Mouse (Mus musculus) limb, embryonic 14.5 days (tissue): ENCODE measurements at regions not wholly inside any gene's neighbourhood (a gene's known extent, or its start where the extent isn't known, plus 50 kb on each side); places are given as distances from the start of the nearest gene placed in this dataset.
"Not testable (repeated sequence)": the region's sequence is repeated elsewhere in the genome, so short reads cannot be mapped to it uniquely, and the experiment has no call there.

Experiments used
- ATAC-seq: fragments of 200-750 bp; cut with Nextera tagmentation; 2 replicates; pipeline ENCODE4 v1.8.0; 2017; ENCODE audit warnings: low read depth, moderate number of reproducible peaks, moderate TSS enrichment; ENCODE audit not compliant: low FRiP score
- DNase-seq: peaks from one replicate; pipeline ENCODE4 v3.0.0-alpha.2; 2015; ENCODE audit warnings: low spot score
- H3K27ac ChIP-seq: fragments of 300-500 bp; sonication (generic); replicated peaks from 2 replicates; pipeline ENCODE4 v1.5.1; 2014; ENCODE audit warnings: low read depth, mild to moderate bottlenecking, low read length, moderate library complexity, mixed read lengths
- H3K27me3 ChIP-seq: fragments of 300-500 bp; sonication (generic); 2 replicates; pipeline ENCODE4 v1.6.1; 2014; ENCODE audit warnings: low read length, mixed read lengths; ENCODE audit not compliant: control insufficient read depth, insufficient read depth
- H3K36me3 ChIP-seq: fragments of 300-500 bp; sonication (generic); 2 replicates; pipeline ENCODE4 v1.6.1; 2014; ENCODE audit warnings: mild to moderate bottlenecking, low read length, moderate library complexity, mixed read lengths; ENCODE audit not compliant: control insufficient read depth, insufficient read depth
- H3K4me1 ChIP-seq: fragments of 300-500 bp; sonication (generic); 2 replicates; pipeline ENCODE4 v1.6.1; 2014; ENCODE audit warnings: antibody characterized with exemption, low read length, mixed read lengths; ENCODE audit not compliant: control insufficient read depth, insufficient read depth
- H3K4me2 ChIP-seq: fragments of 300-500 bp; sonication (generic); replicated peaks from 2 replicates; pipeline ENCODE4 v1.6.1; 2014; ENCODE audit warnings: low read depth, mild to moderate bottlenecking, low read length, moderate library complexity; ENCODE audit not compliant: severe bottlenecking
- H3K4me3 ChIP-seq: fragments of 300-500 bp; sonication (generic); replicated peaks from 2 replicates; pipeline ENCODE4 v1.5.1; 2014; ENCODE audit warnings: low read length
- H3K9ac ChIP-seq: fragments of 300-500 bp; sonication (generic); 2 replicates; pipeline ENCODE4 v1.6.1; 2014; ENCODE audit warnings: mild to moderate bottlenecking, low read depth, low read length, moderate library complexity; ENCODE audit not compliant: severe bottlenecking
- H3K9me3 ChIP-seq: fragments of 300-500 bp; sonication (generic); 2 replicates; pipeline ENCODE4 v1.6.1; 2016; ENCODE audit warnings: low read length; ENCODE audit not compliant: control insufficient read depth
- POLR2A ChIP-seq: fragments of 200-500 bp; IDR thresholded peaks from 2 replicates; pipeline ENCODE4 v1.8.0; 2012; ENCODE audit warnings: inconsistent platforms, mild to moderate bottlenecking, moderate library complexity, borderline replicate concordance; ENCODE audit not compliant: insufficient read depth, insufficient read length; ENCODE audit errors: extremely low read depth
- WGBS: fragments of 180-500 bp; shearing (Covaris S2); extraction: QIAGEN DNeasy Blood & Tissue Kit; methylation state at CpG from one replicate; pipeline ENCODE4 v1.1.7; 2014; 5-methylcytosine and 5-hydroxymethylcytosine counted together

DNA sequence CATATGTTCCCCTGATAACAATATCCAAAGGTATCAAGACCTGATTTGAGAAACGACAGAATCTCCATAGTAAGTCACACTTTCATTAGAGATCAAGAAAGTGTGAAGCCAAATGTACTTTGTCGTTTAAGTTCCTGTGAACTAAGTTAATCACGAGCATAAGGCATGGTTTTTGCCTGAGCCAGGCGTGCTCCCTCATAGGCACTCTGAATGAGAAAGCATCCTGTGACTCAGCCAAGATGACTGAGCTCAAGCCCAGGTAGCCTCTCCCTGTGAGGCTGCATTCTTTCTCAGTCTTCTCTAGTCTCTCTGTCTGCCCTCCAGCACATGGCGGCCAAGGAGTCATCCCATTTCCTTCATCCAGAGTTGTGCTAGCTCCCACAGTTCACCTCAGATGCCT lies 1154.9 kb downstream of the Sorcs3 start:
- Histone ChIP-seq H3K9me3 (no peaks in the 10 kb centered on the region), H3K36me3 (no peaks in the 10 kb centered on the region), H3K27me3 (no peaks in the 10 kb centered on the region), H3K4me2 (no peak overlapping the region), H3K4me3 (no peak overlapping the region), H3K27ac (no peak overlapping the region), H3K4me1 (no peaks in the 10 kb centered on the region), H3K9ac (no peak overlapping the region)
- whole genome bisulfite sequencing, result 65% methylated on average over 5 of the region's 5 CpGs
- DNase-seq (no peak), ATAC-seq (no peak)
- TF ChIP-seq POLR2A, result no peak

DNA sequence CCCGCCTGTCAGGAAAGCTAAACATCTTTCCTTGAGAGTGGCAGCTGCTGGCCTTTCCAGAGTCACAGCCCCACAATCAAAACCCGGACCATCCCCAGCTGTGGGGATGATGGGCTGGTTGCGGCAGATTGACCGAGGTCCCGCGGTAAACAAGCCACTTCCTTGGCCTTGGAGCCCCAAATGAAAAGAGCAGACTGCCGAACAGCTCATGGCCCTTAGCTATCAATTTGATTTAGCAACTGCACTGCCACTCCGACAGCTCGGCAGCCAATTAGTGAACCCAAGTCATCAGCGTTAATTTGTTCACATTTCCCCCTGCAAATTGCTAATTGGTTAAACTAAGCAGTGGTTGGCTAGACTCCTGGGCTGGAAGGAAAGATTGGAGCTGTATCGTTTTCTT lies 1155.3 kb downstream of the Sorcs3 start:
- not testable (repeated sequence) for H3K4me2 ChIP-seq, H3K9ac ChIP-seq, H3K27me3 ChIP-seq, H3K9me3 ChIP-seq, H3K4me1 ChIP-seq, H3K4me3 ChIP-seq, H3K36me3 ChIP-seq, H3K27ac ChIP-seq, DNase-seq, ATAC-seq
- WGBS, result 52% methylated on average over 10 of the region's 11 CpGs

DNA sequence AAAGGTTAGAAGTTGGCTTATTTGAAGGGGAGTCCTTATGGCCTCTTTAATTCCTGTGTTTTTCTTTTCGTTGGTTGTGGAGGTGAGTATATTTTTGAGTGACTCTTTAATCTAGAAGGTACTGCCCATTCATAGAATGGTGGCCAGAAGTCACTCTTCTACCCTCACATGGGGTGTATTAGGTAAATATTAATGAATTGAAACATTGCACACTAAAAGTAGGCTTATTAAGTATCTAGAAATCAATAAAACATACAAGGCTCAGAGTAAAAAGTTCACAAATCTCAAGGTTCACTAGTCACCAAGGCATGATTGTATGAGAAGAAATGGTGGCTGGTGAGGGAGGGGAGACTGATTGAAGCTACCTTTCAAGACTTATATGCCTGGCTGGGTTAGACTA lies 1167.1 kb downstream of the Sorcs3 start:
- Histone ChIP-seq H3K4me2 (no peak overlapping the region), H3K9ac (no peak overlapping the region), H3K9me3 (no peaks in the 10 kb centered on the region), H3K4me1 (no peaks in the 10 kb centered on the region), H3K4me3 (no peak overlapping the region), H3K27me3 (no peaks in the 10 kb centered on the region), H3K36me3 (no peaks in the 10 kb centered on the region), H3K27ac (no peak overlapping the region)
- TF ChIP-seq POLR2A, result no peak
- no peak for ATAC-seq
- DNase-seq, result no peak
- WGBS, result 67% methylated on average over 1 of the region's 1 CpGs

DNA sequence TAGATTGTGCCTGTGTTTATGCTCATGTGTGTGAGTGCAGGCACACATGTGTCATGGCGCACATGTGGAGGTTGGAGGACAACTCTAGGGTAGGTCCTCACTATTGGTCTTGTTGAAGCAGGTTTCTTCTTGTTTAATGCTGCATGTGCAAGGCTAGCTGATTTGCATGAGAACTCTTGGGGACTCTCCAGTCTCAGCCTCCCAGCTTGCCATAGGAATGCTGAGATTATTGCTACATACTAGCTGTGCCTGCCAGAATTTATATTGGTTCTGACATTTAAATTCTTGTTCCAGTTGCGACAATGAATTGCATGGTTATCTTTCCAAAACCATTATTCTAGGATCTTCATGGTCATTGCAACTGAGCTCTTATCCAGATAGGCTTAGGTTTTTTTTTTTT lies 1168.5 kb downstream of the Sorcs3 start:
- 89% methylated on average over 2 of the region's 2 CpGs for WGBS

DNA sequence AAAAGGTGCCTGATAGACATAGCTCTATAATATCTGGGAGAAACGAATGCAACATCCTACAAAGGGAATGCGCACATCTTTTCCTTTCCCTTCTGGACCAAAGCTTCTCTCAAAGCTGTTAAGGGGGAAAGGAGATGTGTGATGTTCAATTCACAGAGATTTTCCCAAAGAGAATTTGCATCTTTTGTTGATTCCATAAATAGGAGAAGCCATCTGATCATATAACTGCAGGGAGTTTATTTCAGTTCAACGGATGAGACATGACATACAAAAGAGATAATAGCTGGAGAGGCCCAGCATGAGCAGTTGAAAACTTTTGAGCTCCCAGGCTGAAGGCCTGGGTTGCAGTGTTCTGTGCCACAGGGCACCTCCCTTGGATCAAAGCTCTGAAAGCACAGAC lies 1169.1 kb downstream of the Sorcs3 start:
- 88% methylated on average over 3 of the region's 3 CpGs for WGBS
- no peaks in the 10 kb centered on the region for H3K9me3 ChIP-seq
- no peak overlapping the region for H3K27ac ChIP-seq
- no peaks in the 10 kb centered on the region for H3K27me3 ChIP-seq
- no peaks in the 10 kb centered on the region for H3K36me3 ChIP-seq
- no peak for ATAC-seq
- no peak overlapping the region for H3K4me2 ChIP-seq
- no peak overlapping the region for H3K4me3 ChIP-seq
- no peak for DNase-seq
- no peak overlapping the region for H3K9ac ChIP-seq
- TF ChIP-seq POLR2A, result no peak
- no peaks in the 10 kb centered on the region for H3K4me1 ChIP-seq

More for the DNA sequence above, 1168.5 kb downstream of the Sorcs3 start:
- Histone ChIP-seq H3K36me3 (no peaks in the 10 kb centered on the region), H3K4me1 (no peaks in the 10 kb centered on the region), H3K27me3 (no peaks in the 10 kb centered on the region), H3K9ac (no peak overlapping the region), H3K4me2 (no peak overlapping the region), H3K4me3 (no peak overlapping the region), H3K9me3 (no peaks in the 10 kb centered on the region), H3K27ac (no peak overlapping the region)
- DNase-seq (no peak), ATAC-seq (no peak)
- TF ChIP-seq POLR2A, result no peak
